Mouse (Mus musculus): ENCODE data around the gene Nr2c1.

Gene Nr2c1

DNA sequence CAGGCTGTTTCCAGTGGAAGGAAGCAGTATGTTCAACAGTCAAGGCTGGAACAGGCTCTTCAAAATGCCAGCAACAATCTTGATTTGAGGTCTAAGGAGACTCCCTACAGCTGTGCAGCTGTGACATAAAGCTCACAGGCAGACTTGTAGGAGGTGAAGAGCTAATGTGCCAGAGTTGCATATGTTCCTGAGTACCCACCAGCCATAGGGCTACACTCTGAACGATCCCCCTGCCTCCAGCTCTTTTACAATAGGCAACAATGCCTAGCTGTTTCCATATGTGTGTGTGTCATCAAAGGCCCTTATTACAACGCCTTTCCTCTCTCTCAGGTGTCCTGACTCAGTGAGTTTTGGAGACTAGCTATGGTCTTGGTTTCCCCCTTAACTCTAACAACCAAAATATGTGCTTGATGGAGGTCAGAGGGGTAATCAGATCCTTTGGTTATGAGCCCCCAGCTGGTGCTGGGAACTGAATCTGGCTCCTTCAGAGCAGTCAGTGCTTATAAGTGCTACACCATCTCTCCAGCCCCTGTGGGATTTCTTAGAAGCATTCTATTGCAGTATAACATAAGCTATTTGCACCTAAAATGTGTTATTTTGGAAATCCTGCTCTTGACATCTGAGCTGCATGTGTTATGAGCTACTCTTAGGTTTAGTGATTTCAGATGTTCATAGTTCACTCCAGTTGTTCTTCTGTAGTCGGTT is 7.4 kb upstream of the Nr2c1 start:
- no peak for DNase-seq

- no peak for DNase-seq
These were observed 5.4 kb upstream of the Nr2c1 start for GRCm38 (mm10) chr10:94142427-94142826.

GRCm38 (mm10) chr10:94144581-94144980 is 3.2 kb upstream of the Nr2c1 start:
- no peak for DNase-seq

DNA sequence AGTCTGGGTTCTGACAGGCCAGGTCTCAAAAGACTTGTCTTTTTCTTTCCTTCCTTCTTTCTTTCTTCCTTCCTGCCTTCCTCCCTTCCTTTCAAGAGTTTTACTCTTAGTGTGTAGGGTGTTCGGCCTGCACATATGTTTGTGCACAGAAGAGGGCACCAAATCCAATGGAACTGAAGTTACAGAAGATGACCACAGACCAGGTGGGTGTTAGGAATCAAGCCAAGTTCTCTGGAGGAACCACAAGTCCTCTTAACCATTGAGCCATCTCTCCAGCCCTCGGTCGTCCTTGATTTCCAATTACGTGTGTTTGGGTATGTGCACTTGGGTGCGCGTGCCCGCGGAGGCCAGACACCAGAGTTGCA is 450 bp upstream of the Nr2c1 start:
- DNase-seq: no peak

- DNase-seq: no peak
These were observed 3.7 kb downstream of the Nr2c1 start for GRCm38 (mm10) chr10:94151488-94151887.

- DNase-seq: no peak
These were observed 6.0 kb downstream of the Nr2c1 start for GRCm38 (mm10) chr10:94153841-94154240.

GRCm38 (mm10) chr10:94158962-94159361 is 11.1 kb downstream of the Nr2c1 start:
- no peak for DNase-seq

- DNase-seq: no peak
These were observed 11.6 kb downstream of the Nr2c1 start for GRCm38 (mm10) chr10:94159406-94159805.

- no peak for DNase-seq
These were observed 13.4 kb downstream of the Nr2c1 start for GRCm38 (mm10) chr10:94161051-94161765.

DNA sequence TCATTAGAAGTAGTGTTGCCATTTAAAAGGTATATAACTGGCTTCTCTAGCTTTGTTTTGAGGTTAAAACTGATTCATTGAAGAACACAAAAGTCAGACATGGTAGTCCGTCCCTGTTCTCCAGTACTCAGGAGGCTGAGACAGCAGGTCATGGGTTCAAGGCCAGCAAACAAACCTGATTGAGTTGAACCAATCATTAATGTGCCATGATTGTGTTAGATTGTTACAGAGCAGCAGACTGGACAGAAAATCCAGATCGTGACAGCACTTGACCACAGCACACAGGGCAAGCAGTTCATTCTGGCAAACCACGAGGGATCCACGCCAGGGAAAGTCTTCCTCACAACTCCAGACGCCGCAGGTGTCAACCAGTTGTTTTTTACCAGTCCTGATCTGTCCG is 14.2 kb downstream of the Nr2c1 start:
- DNase-seq: no peak

DNA sequence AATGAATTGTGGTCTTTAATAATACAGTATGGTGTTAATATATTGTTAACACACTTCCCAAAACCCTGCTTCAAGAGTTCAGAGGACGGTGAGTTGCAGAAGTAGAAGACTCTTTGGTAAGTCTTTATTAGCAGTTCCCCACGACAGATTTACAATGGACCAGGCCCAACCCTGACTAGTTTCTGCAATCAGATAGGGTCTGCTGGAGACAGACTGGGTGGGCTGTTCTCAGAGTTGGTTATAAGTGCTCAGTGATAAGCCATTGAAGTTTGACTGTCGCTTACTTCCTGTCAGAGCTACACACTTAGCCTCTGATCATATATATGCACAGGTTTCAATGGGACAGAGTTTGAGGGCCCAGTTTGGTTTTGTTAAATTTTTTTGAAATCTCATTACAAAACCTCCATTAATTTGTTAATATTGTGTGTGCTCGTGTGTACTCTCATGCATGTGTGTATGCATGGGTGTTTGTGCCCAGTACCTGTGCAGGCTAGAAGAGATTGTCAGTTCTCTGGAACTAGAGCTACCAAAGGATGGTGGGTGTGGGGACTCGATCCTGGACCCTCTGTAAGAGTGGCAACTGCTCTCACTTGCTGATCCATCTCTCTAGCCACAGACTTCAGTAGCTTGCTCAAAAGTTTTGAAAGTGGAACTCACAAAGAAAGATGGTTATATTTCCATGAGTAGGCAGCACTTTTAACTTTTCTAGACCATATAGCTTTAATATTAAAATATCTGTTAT is 16.5 kb downstream of the Nr2c1 start:
- DNase-seq: no peak

- DNase-seq: no peak
These were observed 17.6 kb downstream of the Nr2c1 start for GRCm38 (mm10) chr10:94165426-94165825.

- DNase-seq: no peak
These were observed 19.4 kb downstream of the Nr2c1 start for GRCm38 (mm10) chr10:94167051-94167750.

DNA sequence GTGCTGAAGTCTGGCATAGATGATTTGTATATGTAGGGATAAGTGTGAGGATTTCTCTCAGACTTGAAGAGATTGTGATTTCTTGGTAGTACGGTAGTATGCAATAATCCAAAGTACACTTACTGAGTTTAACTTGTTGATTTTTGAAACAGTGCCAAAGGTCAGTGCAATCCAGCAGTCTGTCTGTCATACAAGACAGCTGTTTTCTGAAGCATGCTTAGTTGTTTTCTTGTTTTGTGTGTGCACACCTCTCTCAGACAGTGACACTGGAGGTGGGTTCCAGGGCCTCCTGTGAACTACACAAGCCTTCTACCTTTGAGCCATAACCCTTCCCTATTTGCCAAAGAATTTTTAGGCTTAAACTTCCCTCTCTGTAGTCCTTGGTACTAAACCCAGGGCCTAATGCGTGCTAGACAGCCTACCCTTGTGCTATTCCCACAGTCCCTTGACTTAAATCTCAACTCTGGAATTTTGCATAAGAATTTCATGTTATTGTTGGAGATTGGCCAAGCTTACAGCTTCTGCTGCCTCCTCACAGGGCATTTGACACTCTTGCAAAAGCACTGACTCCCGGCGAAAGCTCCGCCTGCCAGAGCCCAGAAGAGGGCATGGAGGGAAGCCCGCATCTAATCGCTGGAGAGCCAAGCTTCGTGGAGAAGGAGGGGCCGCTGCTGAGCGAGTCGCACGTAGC is 23.8 kb downstream of the Nr2c1 start:
- no peak for DNase-seq

- no peak for DNase-seq
These were observed 24.3 kb downstream of the Nr2c1 start for GRCm38 (mm10) chr10:94172137-94172536.

DNA sequence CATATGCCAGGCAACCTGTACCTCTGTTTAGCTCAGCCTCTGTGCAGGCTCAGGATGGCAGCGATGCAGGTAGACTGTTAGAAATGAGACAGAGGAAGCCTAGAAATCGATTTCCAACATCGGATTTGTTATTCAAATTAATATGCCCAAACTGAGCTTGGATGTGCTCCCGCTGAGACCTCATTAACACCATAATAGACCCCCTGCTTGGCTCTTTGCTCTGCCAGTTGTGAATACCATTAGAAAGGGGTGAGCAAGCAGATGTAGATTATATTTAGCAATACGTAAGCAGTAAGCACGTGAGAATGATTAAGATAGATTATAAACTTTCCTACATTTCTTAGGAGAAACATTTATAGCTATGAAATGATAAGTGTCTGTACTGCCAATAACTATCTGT is 24.9 kb downstream of the Nr2c1 start:
- DNase-seq: no peak

DNA sequence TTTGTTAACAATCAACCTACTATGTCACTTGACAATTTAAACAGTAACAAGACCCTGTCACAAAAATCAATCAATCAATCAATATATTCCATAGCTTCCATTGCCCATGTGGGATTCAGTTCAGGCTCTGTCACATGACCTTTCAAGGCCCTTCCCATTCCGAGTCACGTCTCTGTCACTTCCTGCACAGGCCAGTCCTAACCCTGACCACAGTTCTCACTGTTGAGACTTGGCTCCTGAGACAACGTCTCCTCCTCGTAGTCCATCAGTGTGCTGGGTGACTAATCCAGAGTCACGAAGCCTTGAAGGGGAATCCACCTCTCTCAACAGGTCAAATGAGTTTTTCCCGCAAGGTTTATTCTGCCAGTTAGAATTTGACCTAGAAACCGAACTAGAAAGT is 26.8 kb downstream of the Nr2c1 start:
- DNase-seq: no peak

DNA sequence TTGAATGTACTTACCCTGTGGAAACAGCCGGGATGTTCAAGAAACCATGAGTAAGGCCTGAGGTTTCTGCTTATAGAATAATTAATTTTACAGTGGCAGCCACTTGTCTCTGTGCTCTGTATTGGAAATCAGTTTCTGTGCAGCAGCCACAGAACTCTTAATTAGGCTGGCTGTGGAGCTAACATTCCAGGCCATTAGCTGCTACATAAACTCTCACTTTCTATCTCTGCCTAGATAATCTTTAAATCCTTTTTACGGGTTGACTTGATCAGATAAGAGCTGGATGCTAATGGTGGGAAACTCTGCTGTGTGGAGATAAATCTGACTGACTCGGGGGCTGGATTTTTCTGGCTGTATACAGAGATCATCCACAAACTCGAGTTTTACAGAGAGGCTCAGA is 35.4 kb downstream of the Nr2c1 start:
- no peak for DNase-seq

DNA sequence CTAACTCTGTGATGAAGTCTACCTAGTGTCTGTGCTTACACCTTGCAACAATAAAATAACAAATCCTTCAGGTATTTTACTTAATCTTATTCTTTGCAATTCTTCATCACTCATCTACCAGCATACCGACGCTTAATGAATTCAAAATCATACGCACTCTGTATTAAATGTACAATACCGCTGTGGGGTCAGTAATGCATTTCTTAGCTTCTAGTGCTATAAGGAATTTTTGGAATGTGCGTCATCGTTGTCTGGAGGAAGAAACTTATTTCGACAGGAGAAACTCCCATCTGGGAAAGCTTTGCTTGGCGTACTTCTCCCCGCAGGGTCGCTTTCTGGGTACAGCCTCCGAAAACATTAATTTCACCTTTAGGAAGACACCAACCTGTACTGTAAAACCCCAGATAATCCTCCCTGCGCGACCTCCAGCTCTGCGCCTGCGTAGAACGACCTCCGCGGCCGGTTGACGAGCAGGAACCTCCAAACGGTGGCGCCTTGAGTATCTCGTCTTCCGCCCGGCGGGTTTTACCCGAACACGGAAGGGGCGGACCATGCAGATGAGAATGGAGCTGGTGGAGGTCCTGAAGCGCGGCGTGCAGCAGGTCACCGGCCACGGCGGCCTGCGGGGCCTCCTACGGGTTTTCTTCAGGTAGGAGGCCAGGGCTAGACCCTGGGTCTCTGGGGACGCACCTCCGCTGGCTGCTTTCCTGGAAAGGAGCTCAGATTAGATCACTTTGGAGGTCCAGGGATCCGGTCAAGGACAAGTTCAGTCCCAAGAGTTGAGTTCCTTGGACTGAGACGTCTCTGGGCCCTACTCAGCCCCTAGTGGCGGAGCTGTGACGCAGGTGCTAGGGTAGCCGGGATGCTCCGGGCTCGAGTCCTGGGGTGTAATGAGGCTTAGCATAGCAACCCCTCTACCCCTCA is 50.9 kb downstream of the Nr2c1 start, which contains the start of gene Ndufa12:
Gene Ndufa12 (plus strand): TSS at position 239 of the 924 bp plus-strand sequence.
- peak; percentile 94 to 96 for DNase-seq

DNA sequence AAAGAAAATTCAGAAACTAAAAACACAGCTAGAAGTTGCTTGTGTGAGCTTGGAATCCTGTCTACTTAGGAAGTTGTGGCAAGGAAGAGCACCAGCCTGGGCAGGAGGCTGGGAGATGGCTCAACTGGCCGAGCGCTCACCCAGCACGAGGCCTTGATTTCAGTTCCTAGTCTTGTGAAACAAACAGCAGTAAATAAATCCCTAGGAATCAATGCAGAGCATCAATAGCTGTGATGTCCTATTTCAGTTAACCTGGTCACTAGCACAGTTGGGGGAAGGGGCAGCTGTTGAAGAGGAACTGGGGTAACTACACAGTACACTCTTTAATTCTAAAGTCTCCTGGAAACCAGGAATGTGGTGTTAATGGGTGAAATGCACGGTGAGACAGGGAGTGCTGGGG is 57.1 kb downstream of the Nr2c1 start:
- no peak for DNase-seq
